Mouse (Mus musculus): ENCODE measurements at regions not wholly inside any gene's neighbourhood (a gene's known extent, or its start where the extent isn't known, plus 50 kb on each side); places are given as distances from the start of the nearest gene placed in this dataset.
A peak's percentile ranks its signal among the peaks of the same experiment; 100 is the strongest.

DNA sequence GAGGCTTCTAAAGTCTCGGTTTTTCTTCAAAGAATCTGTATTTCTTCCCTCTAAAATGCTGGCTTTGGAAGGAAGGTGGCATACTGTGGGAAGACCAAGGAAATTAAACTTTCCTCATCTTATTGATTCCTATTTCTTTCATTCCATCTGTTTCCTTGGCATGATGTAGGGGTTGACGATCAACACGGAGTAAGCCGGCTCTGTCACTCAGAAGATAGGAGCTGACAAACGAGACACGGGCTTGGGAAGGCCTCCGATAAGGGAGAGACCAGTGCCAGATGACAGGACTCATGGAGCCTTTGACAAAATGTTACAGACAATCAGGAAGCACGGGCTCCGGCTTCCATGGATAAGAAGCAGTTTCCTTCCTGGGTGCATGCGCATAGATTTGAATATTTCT lies 101.4 kb upstream of the Hsfy2 start:
- peak; percentile 10 to 22 for DNase-seq

GRCm38 (mm10) chr1:56726183-56726840 lies 89.1 kb upstream of the Hsfy2 start:
- no peak for DNase-seq

DNA sequence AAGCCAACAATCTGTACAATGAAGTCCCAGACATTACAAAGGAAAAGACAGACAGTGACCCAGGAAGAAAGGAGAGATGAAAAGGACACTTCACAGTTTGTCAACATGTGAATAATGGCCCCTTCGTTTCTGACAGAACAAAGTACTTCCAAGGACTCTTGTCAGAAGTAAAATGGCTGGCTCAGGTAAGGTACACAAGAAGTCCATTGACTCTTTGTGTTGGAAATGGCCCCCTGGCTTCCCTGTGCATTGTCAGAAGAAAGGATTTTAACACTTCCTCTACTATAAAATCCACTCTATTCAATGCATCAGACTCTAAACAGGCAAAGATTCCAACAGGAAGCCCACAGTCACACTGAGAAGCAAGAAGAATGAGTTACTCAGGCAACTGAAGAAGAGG lies 86.4 kb upstream of the Hsfy2 start:
- no peak for DNase-seq

GRCm38 (mm10) chr1:56713011-56713726 lies 75.9 kb upstream of the Hsfy2 start:
- DNase-seq = no peak

DNA sequence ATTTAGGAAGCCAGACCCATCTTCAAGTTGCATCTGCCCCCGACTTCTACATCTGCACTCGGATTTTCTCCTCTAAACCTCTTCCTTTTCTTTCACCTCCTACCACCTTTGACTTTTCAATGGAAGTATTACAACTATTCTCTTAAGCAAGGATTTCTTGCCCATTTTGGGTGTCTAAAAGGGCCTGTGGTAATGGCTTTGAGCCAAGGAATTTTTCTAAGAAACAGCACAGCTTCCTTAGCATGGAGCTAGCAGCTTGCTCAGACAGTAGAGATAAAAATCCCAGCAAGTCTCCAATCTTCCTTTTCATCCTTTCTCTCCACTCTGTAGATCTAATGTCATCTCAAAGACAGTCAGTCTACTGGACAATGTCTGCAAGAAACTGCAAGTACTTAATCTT lies 63.2 kb upstream of the Hsfy2 start:
- no peak for DNase-seq

DNA sequence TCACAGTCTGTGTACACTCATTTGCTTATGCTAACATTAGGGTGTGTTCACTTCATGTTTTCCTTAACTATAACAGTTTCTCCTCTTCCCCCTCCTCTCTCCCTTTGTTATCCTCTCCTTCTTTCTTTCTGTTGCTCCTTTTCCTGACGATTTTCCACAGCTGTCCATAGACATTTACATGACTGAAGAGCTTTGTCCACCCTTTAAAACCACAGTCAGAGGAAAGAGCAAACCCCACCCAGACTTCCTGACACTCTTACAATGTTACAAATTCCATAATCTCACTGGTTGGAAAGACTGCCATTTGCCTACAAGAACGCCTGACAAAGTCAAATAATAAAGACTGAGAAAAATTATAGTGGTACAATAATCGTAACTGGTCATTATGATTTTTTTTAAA lies 60.3 kb upstream of the Hsfy2 start:
- DNase-seq = no peak

All from cerebellum, postnatal 10 days (tissue).